Mouse (Mus musculus) spleen, adult 18-20 months (tissue): Measurements from ENCODE around the gene Abcb6.

Experiments
- DNase-seq, 2 experiments: peaks; one replicate each; pipeline ENCODE4 v3.0.0; 2022; ENCODE audit warnings: mixed read lengths in 2 of 2

Gene Abcb6

GRCm38 (mm10) chr1:75180105-75180590, at the start of gene Abcb6:
Abcb6 (minus strand) TSS chr1:75180392.
- peak; percentile 67 to 76 for DNase-seq

GRCm38 (mm10) chr1:75229158-75229557, 49.0 kb upstream of the Abcb6 start:
- DNase-seq = no peak

- no peak for DNase-seq
Measured at GRCm38 (mm10) chr1:75227653-75228052, 47.5 kb upstream of the Abcb6 start.

GRCm38 (mm10) chr1:75226138-75226537, 45.9 kb upstream of the Abcb6 start:
- DNase-seq = no peak

DNA sequence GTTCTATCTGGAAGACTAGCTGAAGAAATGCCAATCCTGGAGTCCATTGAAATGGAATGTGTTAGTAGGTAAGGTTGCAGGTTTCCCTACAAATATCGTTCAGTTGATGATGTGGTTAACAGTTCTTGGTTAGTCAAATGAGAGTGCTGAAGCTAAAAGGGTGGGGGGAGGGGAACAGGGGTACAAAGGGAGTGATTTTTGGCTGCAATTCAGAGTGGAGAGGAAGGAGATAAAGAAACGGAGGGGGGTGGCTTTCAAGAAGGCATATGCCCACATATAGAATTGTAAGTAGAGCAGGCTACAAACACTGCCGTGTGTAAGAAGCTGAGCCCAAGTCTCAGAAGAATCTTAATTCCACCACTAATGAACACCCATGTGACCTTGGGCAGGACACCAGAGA, 45.3 kb upstream of the Abcb6 start:
- no peak for DNase-seq

- DNase-seq = no peak
Measured at GRCm38 (mm10) chr1:75223532-75223931, 43.3 kb upstream of the Abcb6 start.

DNA sequence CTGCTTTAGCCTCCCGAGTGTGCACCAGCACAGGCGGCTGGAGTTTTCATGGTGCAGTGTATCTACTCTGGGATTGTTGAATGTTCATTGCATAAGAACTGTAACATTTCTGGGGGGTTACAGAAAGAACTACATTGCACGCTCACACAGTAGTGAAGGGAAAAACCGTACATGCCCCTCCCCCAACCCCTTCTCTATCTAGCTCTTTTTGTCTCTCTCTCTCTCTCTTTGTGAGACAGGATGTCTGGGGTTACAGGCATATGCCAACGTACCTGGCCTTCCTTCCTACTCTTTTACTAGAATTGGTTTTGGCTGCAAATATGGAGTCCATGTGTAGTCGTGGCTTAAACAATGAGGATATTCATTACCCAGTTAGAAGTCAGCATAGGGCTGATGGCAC, 42.7 kb upstream of the Abcb6 start:
- no peak for DNase-seq

DNA sequence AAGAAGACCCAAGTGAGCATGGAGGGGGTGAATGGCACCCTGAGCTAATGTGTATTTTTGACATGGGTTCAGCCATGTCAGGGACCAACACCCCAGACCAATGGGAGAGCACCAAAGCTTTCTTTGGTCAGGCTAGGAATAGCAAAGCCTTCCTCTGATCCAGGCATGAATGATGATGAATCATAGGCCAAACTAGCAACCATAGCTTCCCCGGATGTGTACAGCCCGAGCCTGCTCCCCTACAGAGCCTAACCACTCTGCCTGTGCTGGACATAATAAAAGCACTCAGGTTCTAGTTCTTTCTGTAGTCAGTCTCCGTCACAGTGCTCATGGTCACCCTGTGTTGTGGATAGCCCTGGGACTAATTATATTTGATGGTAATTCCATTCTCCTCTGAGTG, 41.3 kb upstream of the Abcb6 start:
- no peak for DNase-seq

DNA sequence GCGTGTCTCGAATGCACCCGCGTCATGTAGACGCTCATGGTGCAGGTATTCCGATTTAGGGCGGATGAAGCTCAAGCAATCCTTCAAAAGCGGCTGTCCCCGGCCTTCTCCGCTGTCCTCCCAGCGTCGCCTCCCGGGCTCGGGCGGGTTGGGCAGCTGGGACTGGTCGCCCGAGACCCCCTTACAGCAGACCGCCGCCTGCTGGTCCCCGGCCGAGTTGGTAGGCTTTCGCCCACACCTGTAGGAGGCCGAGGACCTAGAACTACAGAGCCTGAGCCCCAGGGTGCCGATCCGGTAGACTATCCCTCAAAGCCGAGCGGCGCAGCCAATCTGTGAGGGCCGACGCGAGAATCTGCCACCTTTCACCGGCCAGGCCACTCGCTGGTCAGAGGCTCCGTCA, 39.3 kb upstream of the Abcb6 start, which contains the start of gene Tuba4a:
Gene Tuba4a, minus strand, starts transcription at position 335 of the 400 bp plus-strand sequence.
- no peak for DNase-seq

DNA sequence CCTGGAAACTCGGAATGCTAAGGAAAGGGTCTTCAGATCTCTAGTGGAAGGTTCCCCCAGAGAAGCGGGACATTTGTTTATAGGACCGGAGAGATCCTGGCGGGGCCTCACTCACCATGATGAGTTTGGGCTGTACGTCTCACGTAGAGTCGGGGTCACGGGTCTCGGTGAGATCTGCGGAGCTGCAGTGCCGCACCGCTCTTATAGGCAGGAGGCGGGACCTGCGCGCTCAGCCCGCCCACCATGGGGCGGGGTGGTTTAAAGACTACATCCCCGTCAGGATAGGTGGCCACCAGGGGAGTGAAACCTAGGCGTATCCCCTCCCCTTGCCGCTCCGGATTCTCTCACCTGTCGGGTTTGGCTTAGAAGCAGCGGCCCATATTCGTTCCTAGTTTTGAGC, 38.9 kb upstream of the Abcb6 start:
- peak; percentile 93 to 98 for DNase-seq

GRCm38 (mm10) chr1:75218227-75219001, 38.2 kb upstream of the Abcb6 start:
- peak; percentile 56 to 72 for DNase-seq

DNA sequence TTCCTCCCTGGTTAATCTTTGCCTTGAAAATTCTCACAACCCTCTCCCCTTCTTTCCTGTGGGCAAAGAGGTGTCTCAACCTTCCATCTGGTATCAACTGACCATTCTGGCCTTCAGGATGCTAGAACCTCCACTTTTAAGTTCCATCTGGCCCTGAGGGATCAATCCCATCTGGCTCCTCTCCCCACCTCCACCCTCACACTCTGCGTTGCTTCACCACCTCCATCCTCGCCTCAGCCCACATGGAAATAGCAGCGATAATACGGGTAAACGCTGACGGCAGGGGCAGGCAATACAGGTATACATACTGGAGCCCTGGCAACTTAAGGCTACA, 37.7 kb upstream of the Abcb6 start:
- no peak for DNase-seq

DNA sequence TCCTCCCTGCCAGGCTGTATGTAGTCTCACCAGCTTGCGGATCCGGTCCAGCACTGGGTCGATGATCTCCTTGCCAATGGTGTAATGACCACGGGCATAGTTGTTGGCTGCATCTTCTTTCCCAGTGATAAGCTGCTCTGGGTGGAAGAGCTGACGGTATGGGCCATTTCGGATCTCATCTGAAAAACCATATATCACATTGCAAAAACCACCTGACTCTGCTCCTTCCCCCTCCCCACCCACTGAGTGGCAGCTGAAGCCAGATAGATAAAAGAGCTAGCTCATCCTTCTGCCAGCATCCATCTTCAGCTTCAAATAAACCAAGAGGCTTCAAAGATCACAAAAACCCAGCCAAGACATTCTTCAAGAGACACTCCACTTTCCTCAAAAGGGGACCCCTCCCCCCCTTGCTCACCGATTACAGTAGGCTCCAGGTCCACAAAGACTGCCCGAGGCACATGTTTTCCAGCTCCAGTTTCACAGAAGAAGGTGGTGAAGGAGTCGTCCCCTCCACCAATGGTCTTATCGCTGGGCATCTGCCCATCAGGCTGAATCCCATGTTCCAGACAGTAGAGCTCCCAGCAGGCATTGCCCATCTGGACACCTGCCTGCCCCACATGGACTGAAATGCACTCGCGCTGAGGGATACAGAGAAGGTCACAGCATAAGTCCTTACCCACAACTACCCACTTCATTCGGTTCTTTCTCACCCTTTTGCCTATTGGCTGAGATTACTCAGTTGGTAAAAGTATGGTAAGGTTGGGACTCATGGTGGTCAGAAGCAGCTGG, 36.8 kb upstream of the Abcb6 start:
- DNase-seq = no peak

GRCm38 (mm10) chr1:75215785-75216184, 35.6 kb upstream of the Abcb6 start:
- no peak for DNase-seq

- DNase-seq = no peak
Measured at GRCm38 (mm10) chr1:75214886-75215285, 34.7 kb upstream of the Abcb6 start.

DNA sequence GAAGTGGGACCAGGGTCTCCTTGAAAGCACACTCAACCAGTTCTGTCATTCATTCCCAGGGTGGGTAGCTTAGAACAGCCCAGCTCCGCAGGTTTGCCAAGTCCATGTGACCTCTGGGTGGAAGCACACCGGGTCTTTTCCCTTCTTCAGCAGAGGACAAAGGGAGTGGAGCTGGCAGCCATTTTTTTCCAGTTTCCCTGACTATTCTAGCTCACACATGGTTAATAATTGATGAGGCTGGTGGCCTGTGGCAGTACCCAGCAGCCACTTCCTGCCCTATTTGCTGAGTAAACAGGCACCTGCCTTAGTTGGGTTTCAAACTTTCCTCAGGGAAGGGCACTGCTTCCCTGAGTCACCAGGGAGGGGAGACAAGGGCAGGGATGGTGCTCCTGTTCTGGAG, 34.2 kb upstream of the Abcb6 start:
- DNase-seq = no peak

- no peak for DNase-seq
Measured at GRCm38 (mm10) chr1:75213096-75213495, 32.9 kb upstream of the Abcb6 start.

DNA sequence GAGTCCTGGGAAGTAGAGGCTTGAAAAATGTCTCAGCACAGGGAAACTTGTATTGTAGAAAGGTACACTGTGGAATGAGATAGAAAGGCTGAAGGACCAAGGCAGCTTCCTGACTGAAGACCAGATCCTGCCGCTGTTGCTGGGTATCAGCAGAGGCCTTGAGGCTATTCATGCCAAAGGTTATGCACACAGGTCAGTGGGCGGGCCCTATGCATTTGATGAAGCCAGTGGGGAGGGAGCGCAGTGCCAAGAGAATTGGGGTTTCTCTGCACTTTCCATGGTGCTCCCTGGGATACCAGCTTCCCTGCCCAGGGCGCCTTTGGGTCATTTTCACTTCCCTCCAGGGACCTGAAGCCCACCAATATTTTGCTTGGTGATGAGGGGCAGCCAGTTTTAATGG, 32.4 kb upstream of the Abcb6 start:
- DNase-seq = no peak

DNA sequence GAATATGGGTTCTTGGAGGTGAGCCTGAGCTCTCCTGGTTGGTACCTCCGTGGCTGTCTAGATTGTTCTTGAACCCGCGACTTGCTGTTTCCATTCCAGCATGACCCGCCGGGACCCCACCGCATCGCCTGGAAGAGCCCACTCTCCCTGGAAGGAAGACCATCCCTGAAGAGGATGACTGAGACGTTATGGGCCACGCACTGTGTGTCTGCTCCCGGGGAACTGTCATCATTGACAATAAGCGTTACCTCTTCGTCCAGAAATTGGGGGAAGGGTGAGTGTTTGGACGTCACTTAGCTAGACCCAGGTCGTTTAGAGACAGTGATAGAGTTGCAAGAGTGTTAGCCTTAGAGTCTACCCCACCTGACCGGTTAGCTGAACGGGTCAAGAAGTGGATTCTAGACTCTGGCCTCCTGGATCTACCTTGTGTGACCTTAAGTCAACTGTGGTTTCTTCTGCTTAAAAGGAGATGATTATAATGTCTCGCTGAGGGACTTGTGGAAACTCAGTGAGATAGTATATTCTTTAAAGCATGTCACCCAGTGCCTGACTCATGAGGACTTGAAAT, 31.0 kb upstream of the Abcb6 start:
- no peak for DNase-seq

GRCm38 (mm10) chr1:75210136-75211087, 30.2 kb upstream of the Abcb6 start, which contains the start of the genes Glb1l and Stk16:
Glb1l (minus strand) TSS chr1:75210813.
Stk16 (plus strand) TSS chr1:75210838.
- peak; percentile 92 to 94 for DNase-seq

DNA sequence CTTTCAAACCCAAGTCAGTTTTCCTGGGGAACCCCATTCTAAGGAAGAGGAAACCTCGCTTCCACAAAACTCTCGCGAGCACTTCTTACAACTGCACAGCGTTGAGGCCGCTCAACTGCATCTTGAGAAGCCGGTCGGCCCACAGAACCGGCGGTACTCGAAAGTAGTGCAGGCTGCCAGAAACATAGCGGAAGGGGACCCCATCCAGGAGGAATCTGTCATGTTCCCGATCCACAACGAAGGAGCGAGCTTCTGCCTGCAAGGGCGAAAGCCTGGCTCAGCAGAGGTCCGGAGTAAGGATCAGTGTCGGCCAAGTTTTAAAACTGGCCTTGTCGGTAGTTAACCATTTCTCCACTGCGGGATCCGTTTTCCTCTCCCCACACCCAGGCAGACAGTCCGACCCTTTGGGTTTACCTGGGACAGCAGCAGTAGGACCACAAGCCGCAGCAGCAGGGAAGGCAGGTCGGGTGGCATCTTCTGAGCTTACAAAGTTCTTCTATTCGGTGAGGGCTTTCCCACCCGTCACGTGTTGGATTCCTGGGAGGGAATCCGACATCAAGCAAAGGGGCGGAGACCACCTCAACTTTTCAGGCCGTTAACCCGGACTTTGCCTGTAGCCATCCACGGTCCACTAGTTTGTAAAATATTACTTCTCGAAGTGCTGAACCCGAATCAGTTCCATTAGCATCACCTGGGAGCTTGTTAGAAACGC, 28.9 kb upstream of the Abcb6 start:
- no peak for DNase-seq

GRCm38 (mm10) chr1:75201236-75201635, 21.0 kb upstream of the Abcb6 start:
- no peak for DNase-seq
